Mouse (Mus musculus) gastrocnemius, postnatal 14 days (tissue): ENCODE measurements at regions not wholly inside any gene's neighbourhood (a gene's known extent, or its start where the extent isn't known, plus 50 kb on each side); places are given as distances from the start of the nearest gene placed in this dataset.

Experiments used
- DNase-seq: peaks from one replicate; pipeline ENCODE4 v3.0.0; 2021; ENCODE audit warnings: mixed read lengths
- intact Hi-C: fragments of 180-260 bp; cut with DNase I; formaldehyde crosslinking; loops from one replicate; pipeline ENCODE4 v1.15.1; 2025; ENCODE audit warnings: low total_unique reads

GRCm38 (mm10) chr1:137539424-137540116, 579.3 kb upstream of the Nr5a2 start:
- intact Hi-C loops: loop anchor here (10.0 kb wide), 1 partner anchor 215 kb away; no protein-coding TSS in a partner anchor
- DNase-seq: no peak

DNA sequence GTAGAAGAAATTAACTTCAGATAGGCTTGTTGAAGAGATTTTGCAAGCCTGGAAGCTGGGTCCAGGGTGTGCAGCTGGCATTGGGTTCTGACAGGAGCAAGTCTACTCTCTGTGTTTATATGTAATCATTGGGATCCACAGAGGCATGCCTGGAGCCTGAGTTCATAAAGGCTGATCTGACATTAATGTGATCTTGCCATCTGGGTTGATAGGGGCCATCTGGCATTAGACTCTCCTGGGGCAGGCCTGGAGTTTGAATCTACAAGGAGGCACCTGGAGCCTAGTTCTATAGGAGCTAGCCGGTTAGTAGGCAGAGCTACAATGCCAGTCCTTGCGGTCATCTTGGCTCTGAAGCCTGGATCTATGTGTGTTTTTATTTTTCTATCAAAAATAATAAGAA, 554.5 kb upstream of the Nr5a2 start:
- no peak for DNase-seq
- intact Hi-C loops: no loop called here

DNA sequence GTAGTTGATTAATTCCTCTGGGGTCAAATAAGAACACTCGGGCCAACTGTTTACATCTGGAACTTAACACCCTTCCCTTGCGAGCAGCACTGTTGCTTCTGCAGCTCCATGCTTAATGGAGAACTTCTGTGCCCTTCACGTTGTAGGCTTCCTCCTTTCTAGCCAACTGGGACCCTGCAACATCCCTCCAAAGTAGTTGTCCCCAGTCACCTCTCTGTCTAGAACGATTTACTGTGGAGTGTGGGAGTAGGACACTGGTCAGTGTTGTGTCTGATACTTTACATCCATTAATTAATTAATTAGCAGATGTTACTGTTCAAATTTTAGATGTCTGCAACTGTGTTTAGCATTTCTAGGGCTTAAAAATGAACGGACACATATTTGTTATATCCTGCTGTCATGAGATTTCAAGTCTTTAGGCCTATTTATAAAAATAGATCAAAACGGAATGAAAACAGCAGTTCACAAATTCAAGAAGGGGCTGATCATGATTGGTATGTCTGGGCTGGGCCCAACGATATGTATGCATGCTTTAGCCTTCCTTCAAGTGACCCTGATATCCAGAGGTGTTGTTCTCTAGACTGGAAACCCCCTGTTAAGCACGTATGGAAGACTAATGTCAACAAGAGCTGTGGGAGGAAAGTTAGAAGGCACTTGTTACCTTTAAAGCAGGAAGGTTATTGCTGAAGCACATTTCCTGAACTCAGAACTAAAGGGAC, 543.6 kb upstream of the Nr5a2 start:
- intact Hi-C loops: no loop called here
- no peak for DNase-seq

- DNase-seq: no peak
- intact Hi-C loops: no loop called here
Measured at GRCm38 (mm10) chr1:137488226-137488625, 528.0 kb upstream of the Nr5a2 start.

- DNase-seq: no peak
- intact Hi-C loops: no loop called here
Measured at GRCm38 (mm10) chr1:137478459-137478858, 518.2 kb upstream of the Nr5a2 start.

DNA sequence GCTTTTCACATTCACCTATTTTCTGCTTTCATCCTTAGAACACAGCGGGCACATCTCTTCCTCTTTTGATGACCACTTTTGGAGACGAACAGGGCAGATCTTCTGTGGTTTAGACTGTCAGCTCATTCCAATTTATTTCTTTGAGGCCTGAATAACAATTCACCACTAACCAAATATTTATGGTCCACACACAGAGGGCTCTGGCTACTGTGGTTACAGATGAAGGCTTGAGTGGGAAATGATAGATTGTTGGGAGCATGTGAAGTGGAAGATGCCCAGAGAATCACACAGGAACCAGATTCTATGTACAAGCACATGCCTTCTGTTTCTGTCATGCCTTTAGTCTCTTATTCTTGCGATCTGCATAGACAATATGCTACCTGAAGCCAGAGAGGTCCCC, 517.0 kb upstream of the Nr5a2 start:
- DNase-seq: no peak
- intact Hi-C loops: no loop called here

DNA sequence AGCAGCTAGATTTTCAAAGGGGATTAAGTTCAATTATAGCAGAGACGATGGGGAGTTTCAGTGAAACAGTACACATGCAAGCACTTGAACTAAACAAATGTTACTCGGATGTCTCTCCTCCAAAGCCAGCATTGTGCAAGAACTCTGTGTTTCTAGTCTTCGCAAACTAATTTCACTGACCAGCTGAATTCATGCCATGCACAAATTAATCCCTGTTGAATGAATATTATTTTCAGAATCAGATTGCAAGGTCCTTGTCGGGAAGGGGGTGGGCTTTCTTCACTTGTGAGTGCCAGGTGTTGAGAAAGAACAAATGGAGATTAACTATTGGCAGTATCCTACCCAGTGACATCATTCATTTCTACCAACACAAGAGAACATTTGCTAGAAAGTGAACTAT, 514.6 kb upstream of the Nr5a2 start:
- no peak for DNase-seq
- intact Hi-C loops: no loop called here

GRCm38 (mm10) chr1:137473800-137474685, 513.8 kb upstream of the Nr5a2 start:
- intact Hi-C loops: no loop called here
- DNase-seq: peak; percentile 5

DNA sequence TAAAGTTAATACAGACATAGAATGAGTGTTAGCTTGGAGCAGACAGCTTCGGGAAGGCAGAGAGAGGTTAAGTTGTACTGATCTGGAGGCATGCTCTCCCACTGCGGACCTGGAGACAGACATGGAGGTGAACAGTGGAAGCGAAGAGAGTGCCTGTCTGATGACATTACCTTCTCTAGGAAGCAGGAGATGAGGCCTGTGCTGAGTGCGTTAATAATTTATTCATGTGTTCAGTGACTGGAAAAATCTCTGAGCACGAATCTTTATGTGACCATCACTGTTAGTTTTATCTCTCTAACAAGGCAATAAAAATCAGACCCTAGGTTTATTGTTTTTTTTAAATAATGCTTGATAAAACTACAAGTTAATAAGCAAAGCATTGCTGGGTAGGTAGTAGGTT, 504.7 kb upstream of the Nr5a2 start:
- intact Hi-C loops: no loop called here
- no peak for DNase-seq

- intact Hi-C loops: no loop called here
- DNase-seq: peak; percentile 5
Measured at GRCm38 (mm10) chr1:137461189-137461588, 500.9 kb upstream of the Nr5a2 start.

DNA sequence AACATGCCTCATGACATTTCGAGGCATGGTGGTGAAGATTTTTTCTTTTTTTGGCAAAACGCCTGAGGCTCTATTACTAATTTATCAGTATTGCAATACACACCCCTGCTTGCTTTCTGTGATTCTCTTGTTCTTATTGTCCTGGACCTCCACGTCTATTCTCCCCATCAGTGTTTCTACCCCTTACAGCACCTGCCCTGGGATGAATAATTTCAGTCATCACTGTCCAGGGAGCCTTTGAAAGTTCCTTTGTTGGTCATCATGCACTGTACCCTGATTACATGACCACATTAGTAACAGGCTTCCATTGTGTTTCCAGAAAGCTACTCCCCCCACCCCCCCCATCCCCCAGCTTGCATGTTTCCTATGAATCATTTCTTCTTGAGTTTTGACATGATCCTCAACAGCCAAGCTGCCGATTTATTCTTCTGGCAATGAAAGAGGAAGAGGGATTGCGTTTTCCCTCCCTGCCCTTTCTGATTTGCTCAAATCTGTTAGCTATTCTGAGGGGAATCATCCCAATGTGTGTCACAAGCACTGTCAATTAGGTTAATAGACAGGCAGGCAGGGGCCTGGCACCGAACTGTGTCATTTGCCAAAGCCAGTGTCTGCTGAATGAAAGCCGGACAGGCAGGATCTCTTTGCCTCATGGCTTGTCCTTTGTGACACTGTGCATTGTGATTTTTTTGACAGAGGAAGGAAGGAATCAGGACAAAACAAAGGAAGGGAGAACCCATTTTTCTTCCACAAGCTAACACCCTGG, 493.4 kb upstream of the Nr5a2 start:
- DNase-seq: no peak
- intact Hi-C loops: no loop called here

- DNase-seq: no peak
- intact Hi-C loops: no loop called here
Measured at GRCm38 (mm10) chr1:137452749-137453148, 492.5 kb upstream of the Nr5a2 start.

- DNase-seq: no peak
- intact Hi-C loops: no loop called here
Measured at GRCm38 (mm10) chr1:137446497-137446896, 486.2 kb upstream of the Nr5a2 start.

- intact Hi-C loops: no loop called here
- DNase-seq: no peak
Measured at GRCm38 (mm10) chr1:137428110-137428509, 467.9 kb upstream of the Nr5a2 start.

- intact Hi-C loops: no loop called here
- DNase-seq: no peak
Measured at GRCm38 (mm10) chr1:137418388-137418787, 458.1 kb upstream of the Nr5a2 start.

DNA sequence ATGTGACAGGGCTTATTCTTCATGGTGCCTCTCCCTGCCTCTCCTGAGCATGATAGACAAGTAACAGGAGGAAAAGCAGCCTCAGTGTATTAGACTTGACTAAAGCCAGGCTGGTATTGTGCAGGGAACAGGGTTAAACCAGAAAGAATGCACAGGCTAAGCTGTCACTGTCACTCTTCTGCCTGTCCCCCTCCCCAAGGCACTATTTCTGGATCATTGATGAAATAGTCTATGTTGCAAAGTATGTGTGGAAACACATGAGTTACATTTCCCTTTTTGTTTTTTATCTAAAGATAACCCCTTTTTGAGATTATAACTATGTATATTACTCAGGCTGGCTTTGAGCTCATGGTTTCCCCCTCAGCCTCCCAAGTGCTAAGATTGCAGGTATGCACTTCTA, 436.5 kb upstream of the Nr5a2 start:
- intact Hi-C loops: no loop called here

DNA sequence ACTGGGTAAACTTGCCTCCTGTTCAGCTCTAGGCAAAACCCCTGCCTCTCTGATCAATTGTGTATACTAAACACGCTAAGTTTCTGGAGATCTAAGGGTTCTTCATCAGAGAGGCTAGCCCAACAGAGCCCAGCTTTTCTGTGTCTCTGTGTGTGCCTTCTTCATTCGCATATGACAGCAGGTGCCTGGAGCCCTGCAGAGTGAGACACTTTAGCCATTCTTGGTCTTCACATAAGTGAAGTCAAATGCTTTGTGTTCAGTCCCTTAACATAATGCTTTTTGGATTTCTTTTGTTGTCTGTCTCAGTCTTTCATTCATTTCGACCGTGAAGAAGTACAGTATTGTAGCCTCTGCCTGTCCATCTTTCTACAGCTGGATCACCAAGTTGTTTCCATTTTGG, 427.3 kb upstream of the Nr5a2 start:
- DNase-seq: no peak
- intact Hi-C loops: no loop called here

More for the DNA sequence above, 436.5 kb upstream of the Nr5a2 start:
- no peak for DNase-seq

GRCm38 (mm10) chr1:137378072-137378985, 418.1 kb upstream of the Nr5a2 start:
- intact Hi-C loops: no loop called here
- DNase-seq: no peak

GRCm38 (mm10) chr1:137376685-137377084, 416.4 kb upstream of the Nr5a2 start:
- intact Hi-C loops: no loop called here

More at GRCm38 (mm10) chr1:137376685-137377084, 416.4 kb upstream of the Nr5a2 start:
- DNase-seq: no peak
